Mouse (Mus musculus) liver, embryonic 12.5 days (tissue): ENCODE results near the gene Dcun1d1. TPM values are rescaled to one million over a fixed set of nuclear protein-coding genes. Genes with fewer than 3 reads are reported as not detected.

ENCODE experiments used
- ATAC-seq: fragments of 200-750 bp; cut with Nextera tagmentation; 2 replicates; pipeline ENCODE4 v1.8.0; 2017; ENCODE audit warnings: moderate number of reproducible peaks, mild to moderate bottlenecking, moderate library complexity
- H3K27ac ChIP-seq: fragments of 300-500 bp; sonication (generic); 2 replicates; pipeline ENCODE4 v1.5.1; 2016; ENCODE audit warnings: mild to moderate bottlenecking
- H3K27me3 ChIP-seq: fragments of 300-500 bp; sonication (generic); replicated peaks from 2 replicates; pipeline ENCODE4 v1.6.1; 2016; ENCODE audit warnings: mild to moderate bottlenecking, moderate library complexity
- H3K36me3 ChIP-seq: fragments of 300-500 bp; sonication (generic); 2 replicates; pipeline ENCODE4 v1.6.1; 2016; ENCODE audit warnings: mild to moderate bottlenecking, moderate library complexity
- H3K4me1 ChIP-seq: fragments of 300-500 bp; sonication (generic); 2 replicates; pipeline ENCODE4 v1.6.1; 2016
- H3K4me2 ChIP-seq: fragments of 300-500 bp; sonication (generic); 2 replicates; pipeline ENCODE4 v1.6.1; 2016; ENCODE audit warnings: mild to moderate bottlenecking, moderate library complexity
- H3K4me3 ChIP-seq: fragments of 300-500 bp; sonication (generic); 2 replicates; pipeline ENCODE4 v1.5.1; 2016; ENCODE audit warnings: mild to moderate bottlenecking, moderate library complexity
- H3K9ac ChIP-seq: fragments of 300-500 bp; sonication (generic); 2 replicates; pipeline ENCODE4 v1.6.1; 2016; ENCODE audit warnings: mild to moderate bottlenecking, moderate library complexity
- H3K9me3 ChIP-seq: fragments of 300-500 bp; sonication (generic); replicated peaks from 2 replicates; pipeline ENCODE4 v1.6.1; 2016; ENCODE audit warnings: mild to moderate bottlenecking, moderate library complexity
- WGBS: fragments of 180-500 bp; shearing (Covaris S2); methylation state at CpG from one replicate; pipeline ENCODE4 v1.1.7; 2016; ENCODE audit not compliant: insufficient replicate concordance; 5-methylcytosine and 5-hydroxymethylcytosine counted together
- polyA plus RNA-seq: library from polyadenylated mRNA; unstranded; fragments of >200 nt; fragmentation: Nextera tagmentation; extraction: Ambion mirVana; gene quantifications from 2 replicates; pipeline ENCODE4 v1.2.1, GENCODE M21; 2016

Dcun1d1 gene
- polyA plus RNA-seq, 1 experiment from 2014 or later, result 92.7 TPM

DNA sequence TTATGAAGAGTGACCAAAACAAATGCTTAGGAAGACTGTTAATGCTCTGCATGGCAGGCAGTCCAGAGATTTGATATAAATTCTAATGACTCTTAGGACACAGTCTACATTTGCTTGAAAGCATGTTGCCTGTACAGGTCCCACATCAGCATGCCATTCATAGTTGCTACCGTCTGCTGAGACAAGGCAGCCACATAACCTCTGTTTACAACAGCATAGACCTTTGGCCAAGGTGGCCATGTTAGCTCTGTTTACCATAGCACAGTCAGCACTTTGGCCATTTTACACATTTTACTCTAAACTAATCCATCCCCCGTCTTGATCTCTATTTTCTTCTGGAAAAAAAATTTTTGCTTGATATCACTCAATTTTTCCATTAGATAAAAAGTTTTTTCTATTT is 47.7 kb downstream of the Dcun1d1 start:
- H3K4me1 ChIP-seq, result no peaks in the 10 kb centered on the region
- no peaks in the 10 kb centered on the region for H3K27me3 ChIP-seq
- H3K4me2 ChIP-seq, result no peak overlapping the region
- 85% methylated on average over 2 of the region's 2 CpGs for WGBS
- H3K27ac ChIP-seq, result no peak overlapping the region
- no peak overlapping the region for H3K9ac ChIP-seq
- no peak overlapping the region for H3K4me3 ChIP-seq
- ATAC-seq, result no peak
- H3K9me3 ChIP-seq, result no peaks in the 10 kb centered on the region
- peaks cover 32% of the 10 kb centered on the region for H3K36me3 ChIP-seq

DNA sequence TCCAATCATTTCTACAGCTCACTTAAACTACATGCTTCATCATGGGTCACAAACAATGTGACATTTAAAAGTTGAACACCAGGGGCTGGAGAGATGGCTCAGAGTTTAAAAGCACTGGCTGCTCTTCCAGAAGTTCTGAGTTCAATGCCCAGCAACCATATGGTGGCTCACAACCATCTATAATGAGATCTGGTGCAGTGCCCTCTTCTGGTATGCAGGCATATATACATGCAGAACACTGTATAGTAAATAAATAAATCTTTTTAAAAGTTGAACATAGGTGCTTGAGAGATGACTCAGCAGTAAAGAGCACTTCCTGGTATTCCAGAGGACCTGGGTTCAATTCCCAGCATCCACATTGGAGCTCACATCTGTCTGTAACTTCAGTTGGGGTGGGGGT is 54.0 kb downstream of the Dcun1d1 start:
- no peaks in the 10 kb centered on the region for H3K9me3 ChIP-seq
- no peaks in the 10 kb centered on the region for H3K4me1 ChIP-seq
- no peak overlapping the region for H3K9ac ChIP-seq
- H3K4me3 ChIP-seq, result no peak overlapping the region
- no peak for ATAC-seq
- no peak overlapping the region for H3K27ac ChIP-seq
- no peaks in the 10 kb centered on the region for H3K36me3 ChIP-seq
- no peak overlapping the region for H3K4me2 ChIP-seq
- H3K27me3 ChIP-seq, result no peaks in the 10 kb centered on the region

DNA sequence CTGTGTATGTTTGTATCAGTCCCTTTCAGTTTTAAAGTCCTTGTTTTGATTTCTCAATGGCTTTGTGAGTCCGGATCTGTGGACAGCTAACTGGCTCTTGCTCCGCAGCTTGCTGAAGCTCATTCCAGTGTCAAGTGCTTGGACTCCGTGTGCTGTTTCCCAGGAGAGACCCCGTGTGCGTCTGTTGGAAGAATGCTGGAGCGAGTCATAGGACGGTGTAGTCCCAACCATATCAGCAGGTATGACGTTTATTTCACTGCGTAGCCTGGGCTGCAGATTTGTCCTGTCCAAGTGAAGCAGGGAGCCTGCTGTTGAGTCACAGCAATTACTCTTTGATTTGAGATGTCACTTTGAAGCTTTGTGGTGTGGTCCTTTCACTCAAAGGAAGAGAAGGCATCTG is 87.9 kb downstream of the Dcun1d1 start:
- Histone ChIP-seq H3K4me1 (no peaks in the 10 kb centered on the region), H3K9ac (no peak overlapping the region), H3K4me3 (no peak overlapping the region), H3K9me3 (no peaks in the 10 kb centered on the region), H3K27ac (no peak overlapping the region), H3K4me2 (no peak overlapping the region), H3K27me3 (no peaks in the 10 kb centered on the region), H3K36me3 (peaks cover 40% of the 10 kb centered on the region)
- 87% methylated on average over 9 of the region's 9 CpGs for WGBS
- ATAC-seq, result no peak

Other genes with a start within 250 kb of the Dcun1d1 start
- gene Atp11b, start 183.3 kb downstream of the Dcun1d1 start, polyA plus RNA-seq, result 27.8 and 28.5 TPM in 2 replicates
- gene Mccc1, start 63.2 kb upstream of the Dcun1d1 start, polyA plus RNA-seq, result 15.3 and 18.2 TPM in 2 replicates
- gene Ccdc144b, start 116.1 kb upstream of the Dcun1d1 start, polyA plus RNA-seq, result not detected in 2 replicates
- 42.0 and 44.4 TPM in 2 replicates for gene Acad9, start 128.5 kb upstream of the Dcun1d1 start, polyA plus RNA-seq
- gene D3Ertd254e, start 213.6 kb upstream of the Dcun1d1 start, polyA plus RNA-seq, result 1.7 and 2.2 TPM in 2 replicates